Mouse (Mus musculus) forebrain, embryonic 10.5 days (tissue): ENCODE results near the gene Tmem213. TPM values are rescaled to one million over a fixed set of nuclear protein-coding genes. Genes with fewer than 3 reads are reported as not detected.

Experiments used
- polyA plus RNA-seq: library from polyadenylated mRNA; unstranded; fragments of >200 nt; fragmentation: Nextera tagmentation; extraction: Ambion mirVana; gene quantifications from 2 replicates; pipeline ENCODE4 v1.2.1, GENCODE M21; 2016

Gene Tmem213
- polyA plus RNA-seq, 1 experiment from 2014 or later: not detected

Other genes starting within 250 kb of the Tmem213 start
- gene Trim24, start 238.4 kb upstream of the Tmem213 start, polyA plus RNA-seq: 19.6 and 20.0 TPM in 2 replicates
- gene Svopl, start 62.3 kb upstream of the Tmem213 start, polyA plus RNA-seq: 1.0 and 1.5 TPM in 2 replicates
- not detected in 2 replicates for gene Atp6v0a4, start 15.3 kb downstream of the Tmem213 start, polyA plus RNA-seq
- gene D630045J12Rik, start 144.8 kb downstream of the Tmem213 start, polyA plus RNA-seq: 5.4 and 6.3 TPM in 2 replicates
- gene Zc3hav1l, start 190.0 kb downstream of the Tmem213 start, polyA plus RNA-seq: 14.0 and 14.3 TPM in 2 replicates
- gene Zc3hav1, start 245.3 kb downstream of the Tmem213 start, polyA plus RNA-seq: 2.0 and 2.2 TPM in 2 replicates